In the genomic region with DNA sequence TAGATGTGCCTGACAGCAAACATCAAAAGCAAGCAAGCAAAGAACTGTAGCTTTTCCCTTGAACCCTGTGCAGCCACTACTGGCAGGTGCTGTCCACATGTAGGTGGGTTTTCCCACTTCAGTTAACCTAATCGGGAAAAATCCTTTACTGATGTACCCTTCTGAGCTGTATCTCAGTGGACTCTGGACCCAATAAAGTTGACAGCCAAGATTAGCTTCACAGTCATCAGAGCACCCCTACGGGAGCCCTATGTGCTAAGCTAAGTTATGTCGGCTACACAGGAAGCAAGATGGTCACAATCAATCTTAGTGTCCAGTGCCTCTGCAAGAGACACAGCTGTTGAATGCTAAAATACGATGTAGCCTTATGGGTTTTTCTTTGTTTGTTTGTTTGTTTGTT, we compare ENCODE assay signal across 31 mouse cellular contexts. TPM values are rescaled to one million over a fixed set of nuclear protein-coding genes. Genes with fewer than 3 reads are reported as not detected.
"Had no signal": no experiment of that assay in that cellular context is flagged by ENCODE, and none has a peak within 500 bp of the region (broad histone marks: within the 10 kb centered on the region; RNA-seq: fewer than 3 reads in every experiment).

No protein-coding gene starts in this region.

- H3K27me3 ChIP-seq: hindbrain, embryonic 15.5 days; limb, embryonic 15.5 days; liver, embryonic 12.5 days had no signal

- H3K9ac ChIP-seq: heart, embryonic 12.5 days; hindbrain, embryonic 13.5 days; hindbrain, embryonic 15.5 days; kidney, embryonic 15.5 days; limb, embryonic 13.5 days; limb, embryonic 15.5 days; liver, embryonic 12.5 days; liver, embryonic 14.5 days had no signal

- H3K4me2 ChIP-seq: heart, embryonic 12.5 days; hindbrain, embryonic 13.5 days; hindbrain, embryonic 15.5 days; kidney, embryonic 15.5 days; limb, embryonic 13.5 days; limb, embryonic 15.5 days; liver, embryonic 12.5 days had no signal

- DNase-seq: gastrocnemius, adult 2 months; gastrocnemius, postnatal 10 days; gastrocnemius, postnatal 25 days; heart, postnatal 10 days; heart, postnatal 4 days; kidney, adult 11 months; kidney, adult 2 months; kidney, adult 9 months; kidney, postnatal 14 days; kidney, postnatal 36 days; left cerebral cortex, postnatal 4 days had no signal

- H3K9me3 ChIP-seq: heart, embryonic 10.5 days; heart, embryonic 12.5 days; hindbrain, embryonic 10.5 days; hindbrain, embryonic 13.5 days; hindbrain, embryonic 15.5 days; kidney, embryonic 15.5 days; limb, embryonic 13.5 days; limb, embryonic 15.5 days; liver, embryonic 12.5 days had no signal

- H3K27ac ChIP-seq: gastrocnemius, adult 2 months; heart, embryonic 10.5 days; hindbrain, embryonic 10.5 days; hindbrain, embryonic 13.5 days; hindbrain, embryonic 15.5 days; hindbrain, postnatal 0 days; kidney, embryonic 15.5 days; kidney, postnatal 0 days; layer of hippocampus, adult 2 months; left cerebral cortex, adult 2 months; limb, embryonic 13.5 days; limb, embryonic 15.5 days; liver, embryonic 12.5 days; liver, embryonic 14.5 days had no signal

- H3K4me1 ChIP-seq: heart, embryonic 10.5 days; heart, embryonic 12.5 days; hindbrain, embryonic 10.5 days; hindbrain, embryonic 13.5 days; hindbrain, embryonic 15.5 days; kidney, embryonic 15.5 days; limb, embryonic 13.5 days; limb, embryonic 15.5 days; liver, embryonic 12.5 days had no signal

- ATAC-seq: forebrain, embryonic 16.5 days; hindbrain, postnatal 0 days; liver, embryonic 12.5 days had no signal

- H3K4me3 ChIP-seq: gastrocnemius, adult 2 months; heart, embryonic 10.5 days; heart, embryonic 12.5 days; hindbrain, embryonic 10.5 days; hindbrain, embryonic 13.5 days; hindbrain, embryonic 15.5 days; kidney, embryonic 15.5 days; layer of hippocampus, adult 2 months; left cerebral cortex, adult 2 months; limb, embryonic 13.5 days; limb, embryonic 15.5 days; liver, embryonic 12.5 days had no signal

- H3K36me3 ChIP-seq: heart, embryonic 10.5 days; heart, embryonic 12.5 days; hindbrain, embryonic 10.5 days; hindbrain, embryonic 13.5 days; hindbrain, embryonic 15.5 days; kidney, embryonic 15.5 days; limb, embryonic 13.5 days; limb, embryonic 15.5 days; liver, embryonic 12.5 days had no signal

RNA-seq across cellular contexts. Expression of gene Cfap299, which starts 29.0 kb away (rescaled TPM):
- total RNA-seq: gastrocnemius, adult 2 months; gastrocnemius, postnatal 10 days; gastrocnemius, postnatal 25 days; gastrocnemius, postnatal 4 days; granulocyte monocyte progenitor cell, adult 5-6 weeks; heart, adult 8-10 months; heart, postnatal 10 days; heart, postnatal 25 days; heart, postnatal 4 days; liver, adult 2 months had no signal
- polyA plus RNA-seq: heart, embryonic 12.5 days; kidney, adult 2 months; liver, adult 2 months; liver, embryonic 12.5 days; liver, embryonic 14.5 days had no signal

RNA-seq across cellular contexts. Expression of gene Fgf5, which starts 46.1 kb away (rescaled TPM):
- total RNA-seq: granulocyte monocyte progenitor cell, adult 5-6 weeks; heart, postnatal 10 days; heart, postnatal 25 days; liver, adult 2 months had no signal
- polyA plus RNA-seq: kidney, adult 2 months; kidney, postnatal 0 days; liver, adult 2 months had no signal
